Mouse (Mus musculus) CH12.LX (cell line): ENCODE data around the gene Eef2k. TPM values are rescaled to one million over a fixed set of nuclear protein-coding genes. Genes with fewer than 3 reads are reported as not detected.
A peak's percentile ranks its signal among the peaks of the same experiment; 100 is the strongest.

Experiments
- DNase-seq: peaks from one replicate; pipeline ENCODE4 v3.0.0-alpha.2; 2013; ENCODE audit errors: extremely low read depth
- H3K27ac ChIP-seq: 2 replicates; pipeline ENCODE4 v1.5.1; 2012; ENCODE audit warnings: low read depth, mild to moderate bottlenecking, control low read depth, moderate library complexity; ENCODE audit not compliant: insufficient read depth
- H3K27me3 ChIP-seq: replicated peaks from 2 replicates; pipeline ENCODE3; 2012; ENCODE audit warnings: inconsistent platforms
- H3K36me3 ChIP-seq, 2 experiments: replicated peaks in 1 of 2; 2 replicates each; pipeline versions ENCODE3 to v1.6.1; 2012; ENCODE audit warnings: inconsistent platforms in 1 of 2, low read length in 1 of 2, mild to moderate bottlenecking in 1 of 2, mixed read lengths in 1 of 2, moderate library complexity in 1 of 2; ENCODE audit not compliant: control insufficient read depth in 1 of 2, insufficient read depth in 1 of 2
- H3K4me1 ChIP-seq, 2 experiments: 2 replicates each; pipeline ENCODE4 v1.6.1; 2012; ENCODE audit warnings: inconsistent platforms in 1 of 2, moderate library complexity in 1 of 2; ENCODE audit not compliant: insufficient read depth in 2 of 2, control insufficient read depth in 1 of 2
- H3K4me2 ChIP-seq: 2 replicates; pipeline ENCODE4 v1.6.1; 2012; ENCODE audit warnings: low read depth, mild to moderate bottlenecking, control low read depth; ENCODE audit not compliant: poor library complexity, insufficient read depth, severe bottlenecking
- H3K4me3 ChIP-seq, 3 experiments: fragments of 150-350 bp in 1 of 3; sonication (generic) in 1 of 3; replicated peaks in 1 of 3; 2 replicates each; pipeline versions ENCODE3 to v1.5.1; 2011 to 2012; ENCODE audit warnings: low read depth in 2 of 3, low read length in 2 of 3, mild to moderate bottlenecking in 2 of 3, moderate library complexity in 2 of 3, control low read depth in 1 of 3, improper control_type of control experiment in 1 of 3, inconsistent platforms in 1 of 3, mixed read lengths in 1 of 3; ENCODE audit not compliant: poor library complexity in 1 of 3
- H3K79me2 ChIP-seq: replicated peaks from 2 replicates; pipeline ENCODE4 v1.6.1; 2012; ENCODE audit warnings: mild to moderate bottlenecking, moderate library complexity; ENCODE audit not compliant: control insufficient read depth, poor library complexity, insufficient read depth, severe bottlenecking; ENCODE audit errors: extremely low read depth
- H3K9ac ChIP-seq: 2 replicates; pipeline ENCODE4 v1.6.1; 2012; ENCODE audit warnings: low read depth, mild to moderate bottlenecking, control low read depth, moderate library complexity; ENCODE audit not compliant: insufficient read depth
- H3K9me3 ChIP-seq: replicated peaks from 2 replicates; pipeline ENCODE3; 2012; ENCODE audit warnings: low read length, inconsistent platforms, mixed read lengths
- CHD1 ChIP-seq: IDR thresholded peaks from 2 replicates; pipeline ENCODE4 v1.6.1; 2012; ENCODE audit warnings: low read depth, low read length, improper control_type of control experiment, inconsistent platforms
- CHD2 ChIP-seq: IDR thresholded peaks from 2 replicates; pipeline ENCODE4 v1.6.1; 2011; ENCODE audit warnings: low read length, improper control_type of control experiment
- CTCF ChIP-seq, 2 experiments: IDR thresholded peaks in 1 of 2; conservative IDR thresholded peaks in 1 of 2; 2 replicates each; pipeline ENCODE4 v1.5.1; 2011 to 2012; ENCODE audit warnings: low read depth in 2 of 2, low read length in 2 of 2, improper control_type of control experiment in 1 of 2, inconsistent platforms in 1 of 2, mild to moderate bottlenecking in 1 of 2, moderate library complexity in 1 of 2
- E2F4 ChIP-seq: IDR thresholded peaks from 2 replicates; pipeline ENCODE4 v1.6.1; 2011; ENCODE audit warnings: low read depth, low read length, improper control_type of control experiment; ENCODE audit not compliant: insufficient replicate concordance
- ELF1 ChIP-seq: IDR thresholded peaks from 2 replicates; pipeline ENCODE4 v1.6.1; 2014; ENCODE audit warnings: low read depth, mild to moderate bottlenecking, inconsistent platforms, low read length, improper control_type of control experiment
- ETS1 ChIP-seq: conservative IDR thresholded peaks from 2 replicates; pipeline ENCODE4 v1.6.1; 2012; ENCODE audit warnings: low read depth, mild to moderate bottlenecking, inconsistent platforms, low read length, improper control_type of control experiment, moderate library complexity
- GABPA ChIP-seq: IDR thresholded peaks from 2 replicates; pipeline ENCODE4 v1.6.1; 2012; ENCODE audit warnings: low read depth, low read length, improper control_type of control experiment, inconsistent platforms; ENCODE audit not compliant: insufficient replicate concordance
- HCFC1 ChIP-seq: IDR thresholded peaks from 2 replicates; pipeline ENCODE4 v1.6.1; 2012; ENCODE audit warnings: low read depth, mild to moderate bottlenecking, inconsistent platforms, low read length, improper control_type of control experiment
- IRF4 ChIP-seq: IDR thresholded peaks from 2 replicates; pipeline ENCODE4 v1.6.1; 2014; ENCODE audit warnings: low read depth, mild to moderate bottlenecking, inconsistent platforms, low read length, improper control_type of control experiment
- JUN ChIP-seq: IDR thresholded peaks from 2 replicates; pipeline ENCODE4 v1.6.1; 2011; ENCODE audit warnings: low read depth, mild to moderate bottlenecking, low read length, improper control_type of control experiment, moderate library complexity; ENCODE audit not compliant: insufficient read depth
- KAT2A ChIP-seq: IDR thresholded peaks from 2 replicates; pipeline ENCODE4 v1.6.1; 2012; ENCODE audit warnings: low read length, improper control_type of control experiment, inconsistent platforms; ENCODE audit not compliant: insufficient replicate concordance
- MAFK ChIP-seq: IDR thresholded peaks from 2 replicates; pipeline ENCODE4 v1.6.1; 2011; ENCODE audit warnings: low read length, improper control_type of control experiment; ENCODE audit not compliant: insufficient replicate concordance
- MAX ChIP-seq: IDR thresholded peaks from 2 replicates; pipeline ENCODE4 v1.6.1; 2011; ENCODE audit warnings: low read length, improper control_type of control experiment
- NELFE ChIP-seq: IDR thresholded peaks from 2 replicates; pipeline ENCODE4 v1.6.1; 2011; ENCODE audit warnings: low read depth, low read length, improper control_type of control experiment
- PAX5 ChIP-seq: IDR thresholded peaks from 2 replicates; pipeline ENCODE4 v1.6.1; 2012; ENCODE audit warnings: low read length, inconsistent platforms, mixed read lengths
- POLR2A ChIP-seq: IDR thresholded peaks from 2 replicates; pipeline ENCODE4 v1.6.1; 2011; ENCODE audit warnings: low read depth, mild to moderate bottlenecking, improper control_type of control experiment, low read length
- POLR2AphosphoS2 ChIP-seq: IDR thresholded peaks from 2 replicates; pipeline ENCODE4 v1.6.1; 2011; ENCODE audit warnings: low read depth, low read length, improper control_type of control experiment
- RCOR1 ChIP-seq: conservative IDR thresholded peaks from 2 replicates; pipeline ENCODE4 v1.6.1; 2012; ENCODE audit warnings: low read depth, mild to moderate bottlenecking, inconsistent platforms, low read length, improper control_type of control experiment
- SIN3A ChIP-seq: IDR thresholded peaks from 2 replicates; pipeline ENCODE4 v1.6.1; 2012; ENCODE audit warnings: low read length, improper control_type of control experiment, inconsistent platforms
- SMC3 ChIP-seq: IDR thresholded peaks from 2 replicates; pipeline ENCODE4 v1.6.1; 2011; ENCODE audit warnings: low read depth, low read length, improper control_type of control experiment
- TBP ChIP-seq: conservative IDR thresholded peaks from 2 replicates; pipeline ENCODE4 v1.6.1; 2011; ENCODE audit warnings: low read depth, low read length, improper control_type of control experiment
- UBTF ChIP-seq: IDR thresholded peaks from 2 replicates; pipeline ENCODE4 v1.6.1; 2012; ENCODE audit warnings: low read depth, mild to moderate bottlenecking, inconsistent platforms, low read length, improper control_type of control experiment, moderate library complexity
- USF1 ChIP-seq: IDR thresholded peaks from 2 replicates; pipeline ENCODE4 v1.6.1; 2014; ENCODE audit warnings: low read depth, mild to moderate bottlenecking, inconsistent platforms, low read length, improper control_type of control experiment
- USF2 ChIP-seq: conservative IDR thresholded peaks from 2 replicates; pipeline ENCODE4 v1.6.1; 2011; ENCODE audit warnings: low read depth, low read length, improper control_type of control experiment
- ZKSCAN1 ChIP-seq: IDR thresholded peaks from 2 replicates; pipeline ENCODE4 v1.6.1; 2012; ENCODE audit warnings: low read depth, inconsistent platforms, low read length, improper control_type of control experiment, borderline replicate concordance
- ZMIZ1 ChIP-seq: IDR thresholded peaks from 2 replicates; pipeline ENCODE4 v1.6.1; 2012; ENCODE audit warnings: low read depth, mild to moderate bottlenecking, inconsistent platforms, low read length, improper control_type of control experiment
- ZNF384 ChIP-seq: IDR thresholded peaks from 2 replicates; pipeline ENCODE4 v1.6.1; 2012; ENCODE audit warnings: low read depth, low read length, improper control_type of control experiment, inconsistent platforms
- dilution Hi-C: fragments of 300-500 bp; cut with MboI; formaldehyde crosslinking; loops from 2 replicates; pipeline ENCODE4 v1.14.3; 2020; ENCODE audit warnings: low sequenced_read_pairs; ENCODE audit not compliant: extremely low pct_unique_long_range_greater_than_20kb, extremely low pct_ligation_motif_present
- in situ Hi-C: fragments of 300-500 bp; cut with MboI; formaldehyde crosslinking; loops from 3 replicates; pipeline ENCODE4 v1.14.3; 2019; ENCODE audit warnings: low sequenced_read_pairs, low pct_ligation_motif_present, low pct_unique_long_range_greater_than_20kb, mixed read lengths
- polyA plus RNA-seq: library from polyadenylated mRNA; unstranded; fragments of >175 nt; gene quantifications from 2 replicates; pipeline ENCODE4 v1.2.1, GENCODE M21; 2012; ENCODE audit warnings: low read depth; ENCODE audit not compliant: insufficient read length
- total RNA-seq, 2 experiments: library from RNA; depleted of rRNA; stranded (reverse); fragments of 300-350 nt in 1 of 2; fragments of >200 nt in 1 of 2; gene quantifications; 2 replicates each; pipeline ENCODE4 v1.2.3; 2012 to 2014

The Eef2k gene
- total and polyA plus RNA-seq, 3 experiments = 5.5 to 13.9 (median 13.7) TPM

DNA sequence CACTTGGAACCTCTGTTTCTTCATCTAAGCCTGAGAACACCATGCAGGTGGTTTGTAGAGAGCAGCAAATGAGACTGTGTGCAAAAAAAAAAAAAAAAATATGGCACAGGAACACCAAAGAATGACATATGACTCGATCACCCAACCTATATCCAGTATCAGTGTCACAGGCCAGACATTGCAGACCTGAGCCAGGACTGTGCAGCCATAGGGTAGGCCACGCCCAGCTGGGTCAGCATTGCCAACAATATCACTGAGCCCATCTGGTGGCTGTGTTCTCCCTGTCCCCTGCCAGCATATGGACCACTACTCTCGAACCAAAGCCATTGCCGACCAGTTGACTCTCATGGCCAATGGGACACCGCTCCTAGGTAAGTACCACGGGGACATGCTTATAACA is 25.1 kb upstream of the Eef2k start:
- Histone ChIP-seq H3K79me2 (no peaks in the 10 kb centered on the region), H3K27me3 (peaks cover 3% of the 10 kb centered on the region), H3K9ac (no peak overlapping the region), H3K4me1 (peaks cover 7 to 15% of the 10 kb centered on the region in 2 experiments), H3K27ac (no peak overlapping the region), H3K36me3 (no peaks in the 10 kb centered on the region), H3K9me3 (no peaks in the 10 kb centered on the region), H3K4me3 (no peak overlapping the region), H3K4me2 (no peak overlapping the region)
- no peak for DNase-seq
- TF ChIP-seq SIN3A = no peak
- TF ChIP-seq TBP = no peak
- TF ChIP-seq ETS1 = no peak
- TF ChIP-seq ZNF384 = no peak
- no peak for TF ChIP-seq POLR2A
- dilution Hi-C loops = no loop called here
- in situ Hi-C loops = no loop called here

DNA sequence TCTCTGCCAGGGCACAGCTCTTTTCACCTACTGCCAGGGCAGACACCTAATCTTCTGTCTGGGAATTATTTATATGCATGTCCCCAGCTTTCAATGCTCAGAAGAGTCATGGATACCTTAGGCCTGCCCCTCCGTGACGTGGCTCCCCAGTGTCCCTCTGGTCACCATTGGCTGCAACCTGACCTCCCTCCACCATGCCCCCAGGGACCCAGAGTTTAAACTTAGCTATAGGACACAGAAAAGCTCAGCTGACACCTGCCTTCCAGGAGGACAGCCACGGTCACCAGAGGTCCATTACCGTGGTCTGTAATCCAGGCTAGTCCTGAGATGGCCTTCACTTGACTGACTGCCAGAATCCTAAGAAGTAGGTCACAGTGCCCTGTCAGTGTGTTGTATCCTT is 23.2 kb upstream of the Eef2k start:
- no peak for DNase-seq
- Histone ChIP-seq H3K27me3 (peaks cover 5% of the 10 kb centered on the region), H3K4me2 (no peak overlapping the region), H3K36me3 (no peaks in the 10 kb centered on the region), H3K9ac (no peak overlapping the region), H3K4me1 (peaks cover 7 to 15% of the 10 kb centered on the region in 2 experiments), H3K4me3 (no peak overlapping the region), H3K9me3 (no peaks in the 10 kb centered on the region), H3K79me2 (no peaks in the 10 kb centered on the region), H3K27ac (no peak overlapping the region)
- TF ChIP-seq CTCF (conservative IDR thresholded peaks at IDR 0.05 in 1 of 2, IDR thresholded peaks at IDR 0.05 in 1 of 2; ENCODE audit: low read depth in 2 of 2, low read length in 2 of 2) = no peak
- dilution Hi-C loops (no loop called here), in situ Hi-C loops (no loop called here)

- H3K36me3 ChIP-seq = no peaks in the 10 kb centered on the region
- peak; percentile 61 for DNase-seq
- peaks cover 3 to 21% of the 10 kb centered on the region in 2 experiments for H3K4me1 ChIP-seq
- no peaks in the 10 kb centered on the region for H3K9me3 ChIP-seq
- H3K27me3 ChIP-seq = peaks cover 10% of the 10 kb centered on the region
- H3K4me3 ChIP-seq = no peak overlapping the region
- no peaks in the 10 kb centered on the region for H3K79me2 ChIP-seq
- H3K4me2 ChIP-seq = no peak overlapping the region
- dilution Hi-C loops (no loop called here), in situ Hi-C loops (loop anchor here (10.0 kb wide), 2 partner anchors 68 to 188 kb away; partner anchors contain the start of gene Uqcrc2)
- no peak overlapping the region for H3K27ac ChIP-seq
- H3K9ac ChIP-seq = no peak overlapping the region
- no peak for TF ChIP-seq CHD2
- no peak for TF ChIP-seq HCFC1
- TF ChIP-seq JUN = no peak
- TF ChIP-seq CHD1 = no peak
- TF ChIP-seq IRF4 = no peak
- no peak for TF ChIP-seq ZKSCAN1
- no peak for TF ChIP-seq TBP
- TF ChIP-seq ELF1 = no peak; the same call in 1 of the 2 replicates
- no peak for TF ChIP-seq ZNF384
- peak; percentile 30; the same call in 1 of the 2 replicates for TF ChIP-seq USF1
- TF ChIP-seq ZMIZ1 = no peak
- no peak for TF ChIP-seq KAT2A
- TF ChIP-seq ETS1 = no peak
- no peak for TF ChIP-seq GABPA
- no peak for TF ChIP-seq MAFK
- no peak for TF ChIP-seq NELFE
- peak; percentile 94 for TF ChIP-seq MAX
- no peak for TF ChIP-seq PAX5
- TF ChIP-seq SMC3 = peak; percentile 73
- TF ChIP-seq E2F4 = no peak
- TF ChIP-seq USF2 = no peak
- no peak; the same call in 1 of the 2 replicates for TF ChIP-seq RCOR1
- no peak for TF ChIP-seq UBTF
- no peak for TF ChIP-seq POLR2AphosphoS2
- TF ChIP-seq CTCF (conservative IDR thresholded peaks at IDR 0.05 in 1 of 2, IDR thresholded peaks at IDR 0.05 in 1 of 2; ENCODE audit: low read depth in 2 of 2, low read length in 2 of 2) = peak; percentile 88 to 90
These were observed 19.4 kb upstream of the Eef2k start for GRCm38 (mm10) chr7:120823248-120823647.
